Mouse (Mus musculus) ES-Bruce4 (cell line): ENCODE results near the gene Cdk20.

Experiments used
- CTCF ChIP-seq: IDR thresholded peaks from one replicate; pipeline ENCODE4 v1.8.1; 2011; ENCODE audit warnings: low read depth, low read length
- EP300 ChIP-seq: IDR thresholded peaks from 2 replicates; pipeline ENCODE4 v1.6.1; 2011; ENCODE audit warnings: low read depth, low read length; ENCODE audit not compliant: insufficient read depth
- POLR2A ChIP-seq: IDR thresholded peaks from one replicate; pipeline ENCODE4 v1.8.1; 2011; ENCODE audit warnings: low read length; ENCODE audit not compliant: insufficient read depth

DNA sequence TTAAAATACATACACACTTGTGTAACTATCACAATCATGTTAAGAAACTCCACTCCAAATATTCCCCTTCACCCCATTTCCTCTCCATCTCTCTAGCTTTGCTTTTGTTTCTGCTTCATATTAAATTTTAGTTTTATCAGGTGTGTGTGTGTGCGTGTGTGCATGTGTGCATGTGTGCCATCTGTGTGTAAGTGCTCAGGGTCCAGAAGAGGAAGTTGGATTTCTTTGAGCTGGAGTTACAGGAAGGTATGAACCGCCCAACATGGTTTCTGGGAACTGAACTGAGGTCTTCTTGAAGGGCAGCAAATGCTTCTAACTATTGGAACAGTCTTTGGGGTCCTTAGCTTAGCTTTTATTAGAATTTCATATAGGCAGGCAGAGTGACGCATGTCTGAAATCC is 47.2 kb upstream of the Cdk20 start:
- no peak for TF ChIP-seq CTCF
- no peak for TF ChIP-seq POLR2A
- no peak for TF ChIP-seq EP300
